Mouse (Mus musculus) stomach, postnatal 0 days (tissue): ENCODE results near the gene Rcn1. TPM values are rescaled to one million over a fixed set of nuclear protein-coding genes. Genes with fewer than 3 reads are reported as not detected.

ENCODE experiments used
- ATAC-seq: fragments of 200-750 bp; cut with Nextera tagmentation; 2 replicates; pipeline ENCODE4 v1.8.0; 2017; ENCODE audit not compliant: low FRiP score, low TSS enrichment
- DNase-seq: peaks from one replicate; pipeline ENCODE4 v3.0.0-alpha.2; 2016; ENCODE audit warnings: low spot score
- H3K27ac ChIP-seq: fragments of 300-500 bp; sonication (generic); replicated peaks from 2 replicates; pipeline ENCODE4 v1.5.1; 2014; ENCODE audit warnings: mild to moderate bottlenecking, control low read depth
- H3K27me3 ChIP-seq: fragments of 300-500 bp; sonication (generic); 2 replicates; pipeline ENCODE4 v1.6.1; 2014; ENCODE audit warnings: low read length; ENCODE audit not compliant: control insufficient read depth, insufficient read depth
- H3K36me3 ChIP-seq: fragments of 300-500 bp; sonication (generic); 2 replicates; pipeline ENCODE4 v1.6.1; 2014; ENCODE audit warnings: low read length, mixed read lengths; ENCODE audit not compliant: control insufficient read depth, insufficient read depth
- H3K4me1 ChIP-seq: fragments of 300-500 bp; sonication (generic); replicated peaks from 2 replicates; pipeline ENCODE4 v1.6.1; 2014; ENCODE audit warnings: antibody characterized with exemption; ENCODE audit not compliant: control insufficient read depth, insufficient read depth
- H3K4me2 ChIP-seq: fragments of 300-500 bp; sonication (generic); replicated peaks from 2 replicates; pipeline ENCODE4 v1.6.1; 2014; ENCODE audit warnings: low read depth, mild to moderate bottlenecking, control low read depth, moderate library complexity
- H3K4me3 ChIP-seq: fragments of 300-500 bp; sonication (generic); 2 replicates; pipeline ENCODE4 v1.5.1; 2014; ENCODE audit warnings: low read depth, low read length, control low read depth
- H3K9ac ChIP-seq: fragments of 300-500 bp; sonication (generic); 2 replicates; pipeline ENCODE4 v1.6.1; 2014; ENCODE audit warnings: mild to moderate bottlenecking, low read length, control low read depth, mixed read lengths
- H3K9me3 ChIP-seq: fragments of 300-500 bp; sonication (generic); 2 replicates; pipeline ENCODE4 v1.6.1; 2016; ENCODE audit warnings: low read length; ENCODE audit not compliant: control insufficient read depth
- CTCF ChIP-seq: IDR thresholded peaks from 2 replicates; pipeline ENCODE4 v1.5.1; 2016; ENCODE audit warnings: antibody characterized with exemption, low read depth, mild to moderate bottlenecking, moderate library complexity
- EP300 ChIP-seq: optimal IDR thresholded peaks from 2 replicates; pipeline ENCODE3; 2016; ENCODE audit warnings: antibody characterized with exemption
- WGBS: fragments of 180-500 bp; shearing (Covaris S2); extraction: QIAGEN DNeasy Blood & Tissue Kit; methylation state at CpG from one replicate; pipeline ENCODE4 v1.1.7; 2014; 5-methylcytosine and 5-hydroxymethylcytosine counted together
- polyA plus RNA-seq: library from polyadenylated mRNA; unstranded; fragments of >200 nt; fragmentation: Nextera tagmentation; extraction: Ambion mirVana; gene quantifications from 2 replicates; pipeline ENCODE4 v1.2.1, GENCODE M21; 2015

Gene Rcn1
- polyA plus RNA-seq, 1 experiment from 2014 or later, result 64.9 TPM

GRCm38 (mm10) chr2:105429899-105430298, 30.8 kb upstream of the Rcn1 start:
- DNase-seq (no peak), ATAC-seq (no peak)
- no peaks in the 10 kb centered on the region for H3K4me1 ChIP-seq
- no peaks in the 10 kb centered on the region for H3K36me3 ChIP-seq
- H3K9me3 ChIP-seq, result no peaks in the 10 kb centered on the region
- TF ChIP-seq CTCF, result no peak
- no peak for TF ChIP-seq EP300
- H3K27ac ChIP-seq, result no peak overlapping the region
- H3K4me3 ChIP-seq, result no peak overlapping the region
- no peaks in the 10 kb centered on the region for H3K27me3 ChIP-seq
- no peak overlapping the region for H3K4me2 ChIP-seq
- no peak overlapping the region for H3K9ac ChIP-seq
- 57% methylated on average over 6 of the region's 6 CpGs for WGBS

GRCm38 (mm10) chr2:105428467-105428866, 29.3 kb upstream of the Rcn1 start:
- H3K9me3 ChIP-seq, result no peaks in the 10 kb centered on the region
- ATAC-seq (no peak), DNase-seq (no peak)
- H3K4me3 ChIP-seq, result no peak overlapping the region
- no peak for TF ChIP-seq CTCF
- no peak overlapping the region for H3K9ac ChIP-seq
- WGBS, result 20% methylated on average over 6 of the region's 6 CpGs
- H3K36me3 ChIP-seq, result no peaks in the 10 kb centered on the region
- no peaks in the 10 kb centered on the region for H3K27me3 ChIP-seq
- no peak overlapping the region for H3K4me2 ChIP-seq
- H3K27ac ChIP-seq, result no peak overlapping the region
- H3K4me1 ChIP-seq, result no peaks in the 10 kb centered on the region

GRCm38 (mm10) chr2:105428029-105428428, 28.9 kb upstream of the Rcn1 start:
- Histone ChIP-seq H3K4me3 (no peak overlapping the region), H3K4me1 (no peaks in the 10 kb centered on the region), H3K36me3 (no peaks in the 10 kb centered on the region), H3K27me3 (no peaks in the 10 kb centered on the region), H3K9ac (no peak overlapping the region), H3K27ac (no peak overlapping the region), H3K4me2 (no peak overlapping the region), H3K9me3 (no peaks in the 10 kb centered on the region)
- TF ChIP-seq EP300 (no peak), CTCF (peak; percentile 96)
- 3% methylated on average over 12 of the region's 12 CpGs for WGBS
- DNase-seq, result peak; percentile 66
- ATAC-seq, result no peak

- Histone ChIP-seq H3K27me3 (no peaks in the 10 kb centered on the region), H3K27ac (no peak overlapping the region), H3K9ac (no peak overlapping the region), H3K4me2 (no peak overlapping the region), H3K4me3 (no peak overlapping the region), H3K4me1 (no peaks in the 10 kb centered on the region), H3K36me3 (no peaks in the 10 kb centered on the region), H3K9me3 (no peaks in the 10 kb centered on the region)
- WGBS, result 63% methylated on average over 8 of the region's 8 CpGs
- TF ChIP-seq CTCF (no peak), EP300 (no peak)
- DNase-seq, result no peak
- no peak for ATAC-seq
Observed at GRCm38 (mm10) chr2:105427447-105427846, 28.3 kb upstream of the Rcn1 start.

- H3K4me1 ChIP-seq, result no peaks in the 10 kb centered on the region
- H3K9ac ChIP-seq, result no peak overlapping the region
- no peaks in the 10 kb centered on the region for H3K9me3 ChIP-seq
- DNase-seq (no peak), ATAC-seq (no peak)
- no peaks in the 10 kb centered on the region for H3K27me3 ChIP-seq
- TF ChIP-seq CTCF (no peak), EP300 (no peak)
- H3K27ac ChIP-seq, result no peak overlapping the region
- H3K36me3 ChIP-seq, result no peaks in the 10 kb centered on the region
- H3K4me2 ChIP-seq, result no peak overlapping the region
- 81% methylated on average over 12 of the region's 12 CpGs for WGBS
- no peak overlapping the region for H3K4me3 ChIP-seq
Observed at GRCm38 (mm10) chr2:105418629-105419227, 19.6 kb upstream of the Rcn1 start.

- 67% methylated on average over 5 of the region's 5 CpGs for WGBS
- Histone ChIP-seq H3K4me2 (no peak overlapping the region), H3K9ac (no peak overlapping the region), H3K4me3 (no peak overlapping the region), H3K36me3 (no peaks in the 10 kb centered on the region), H3K27ac (no peak overlapping the region), H3K4me1 (no peaks in the 10 kb centered on the region), H3K9me3 (no peaks in the 10 kb centered on the region), H3K27me3 (no peaks in the 10 kb centered on the region)
- ATAC-seq (no peak), DNase-seq (no peak)
- TF ChIP-seq EP300 (no peak), CTCF (no peak)
Observed at GRCm38 (mm10) chr2:105417663-105418062, 18.5 kb upstream of the Rcn1 start.
